Mouse (Mus musculus) E14TG2a.4 (cell line): ENCODE data around the gene Macrod1.

Source experiments
- H3K27me3 ChIP-seq: 2 replicates; pipeline ENCODE4 v1.6.1; 2014; ENCODE audit warnings: low read length, control low read depth; ENCODE audit not compliant: insufficient read depth
- H3K36me3 ChIP-seq: 2 replicates; pipeline ENCODE4 v1.6.1; 2014; ENCODE audit warnings: low read length, control low read depth; ENCODE audit not compliant: insufficient read depth
- H3K4me1 ChIP-seq: replicated peaks from 2 replicates; pipeline ENCODE4 v1.6.1; 2014; ENCODE audit warnings: low read depth, low read length, control low read depth
- H3K4me3 ChIP-seq: replicated peaks from 2 replicates; pipeline ENCODE4 v1.5.1; 2014; ENCODE audit warnings: mild to moderate bottlenecking, low read length
- H3K9me3 ChIP-seq: 2 replicates; pipeline ENCODE4 v1.6.1; 2014; ENCODE audit warnings: low read length, control low read depth
- CTCF ChIP-seq: conservative IDR thresholded peaks from 2 replicates; pipeline ENCODE4 v1.5.1; 2014; ENCODE audit warnings: low read length
- NANOG ChIP-seq: IDR thresholded peaks from 2 replicates; pipeline ENCODE4 v1.6.1; 2014; ENCODE audit warnings: borderline replicate concordance, low read length, mixed read lengths
- POU5F1 ChIP-seq: IDR thresholded peaks from 2 replicates; pipeline ENCODE4 v1.6.1; 2014; ENCODE audit warnings: low read length, borderline replicate concordance

Gene Macrod1

GRCm38 (mm10) chr19:7083035-7083794 is 26.6 kb downstream of the Macrod1 start:
- Histone ChIP-seq H3K4me3 (no peak overlapping the region), H3K27me3 (peaks cover 31% of the 10 kb centered on the region), H3K9me3 (no peaks in the 10 kb centered on the region), H3K4me1 (peaks cover 30% of the 10 kb centered on the region), H3K36me3 (no peaks in the 10 kb centered on the region)
- TF ChIP-seq POU5F1: no peak
- no peak for TF ChIP-seq CTCF
- TF ChIP-seq NANOG: no peak

- Histone ChIP-seq H3K4me1 (peaks cover 40% of the 10 kb centered on the region), H3K27me3 (peaks cover 40% of the 10 kb centered on the region), H3K4me3 (no peak overlapping the region), H3K9me3 (no peaks in the 10 kb centered on the region), H3K36me3 (no peaks in the 10 kb centered on the region)
- TF ChIP-seq POU5F1: no peak
Observed at GRCm38 (mm10) chr19:7084734-7085133, 28.1 kb downstream of the Macrod1 start.

- TF ChIP-seq CTCF: no peak
- no peak for TF ChIP-seq POU5F1
- Histone ChIP-seq H3K27me3 (peaks cover 54% of the 10 kb centered on the region), H3K9me3 (no peaks in the 10 kb centered on the region), H3K4me1 (peaks cover 46% of the 10 kb centered on the region), H3K4me3 (peak overlapping the region; percentile 62), H3K36me3 (no peaks in the 10 kb centered on the region)
Observed at GRCm38 (mm10) chr19:7088558-7088957, 31.9 kb downstream of the Macrod1 start.

DNA sequence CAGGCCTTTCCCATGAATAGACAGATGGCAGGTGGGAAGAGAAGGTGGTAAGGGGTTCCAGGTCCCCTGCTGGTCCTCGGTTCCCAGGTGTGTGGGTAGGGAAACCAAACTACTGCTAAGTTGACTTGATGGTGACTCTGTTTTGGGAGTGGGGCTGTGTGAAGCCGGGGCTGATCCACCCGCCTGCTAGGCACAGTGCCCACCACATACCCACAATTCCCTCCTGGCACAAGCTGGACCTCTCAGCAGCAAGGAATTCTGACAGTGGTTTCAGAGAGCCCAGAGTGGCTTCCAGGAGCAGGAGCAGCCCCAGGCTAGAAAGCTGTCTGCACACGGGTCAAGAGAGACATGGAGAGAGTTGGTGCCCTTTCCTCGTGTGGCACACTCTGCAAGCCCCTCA is 32.4 kb downstream of the Macrod1 start:
- Histone ChIP-seq H3K4me1 (peaks cover 48% of the 10 kb centered on the region), H3K4me3 (peak overlapping the region; percentile 62; the same call in 1 of the 2 replicates), H3K27me3 (peaks cover 51% of the 10 kb centered on the region), H3K9me3 (no peaks in the 10 kb centered on the region), H3K36me3 (no peaks in the 10 kb centered on the region)
- no peak for TF ChIP-seq CTCF
- no peak for TF ChIP-seq POU5F1
- no peak for TF ChIP-seq NANOG

DNA sequence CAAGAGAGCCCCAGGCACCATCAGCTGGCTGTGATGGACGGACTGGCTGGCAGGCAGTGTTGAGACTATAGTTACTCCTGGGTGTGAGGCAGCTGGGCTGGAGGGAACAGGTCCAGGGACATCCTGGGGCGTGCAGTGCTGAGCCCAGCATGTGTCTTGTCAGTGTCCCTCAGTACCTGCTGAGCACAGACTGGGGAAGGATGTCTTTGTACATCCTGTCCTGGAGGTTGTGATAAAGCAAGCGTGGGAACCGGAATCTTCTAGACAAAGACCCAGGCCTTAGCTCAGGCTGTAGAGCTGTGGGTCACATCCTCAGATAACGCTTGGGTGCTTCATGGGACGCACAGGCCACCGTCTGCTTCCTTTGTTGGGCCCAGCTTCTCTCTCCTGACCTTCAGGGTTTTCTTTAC is 33.2 kb downstream of the Macrod1 start:
- Histone ChIP-seq H3K4me3 (no peak overlapping the region), H3K36me3 (no peaks in the 10 kb centered on the region), H3K4me1 (peaks cover 51% of the 10 kb centered on the region), H3K27me3 (peaks cover 51% of the 10 kb centered on the region), H3K9me3 (no peaks in the 10 kb centered on the region)
- no peak for TF ChIP-seq CTCF
- no peak for TF ChIP-seq NANOG
- TF ChIP-seq POU5F1: no peak

DNA sequence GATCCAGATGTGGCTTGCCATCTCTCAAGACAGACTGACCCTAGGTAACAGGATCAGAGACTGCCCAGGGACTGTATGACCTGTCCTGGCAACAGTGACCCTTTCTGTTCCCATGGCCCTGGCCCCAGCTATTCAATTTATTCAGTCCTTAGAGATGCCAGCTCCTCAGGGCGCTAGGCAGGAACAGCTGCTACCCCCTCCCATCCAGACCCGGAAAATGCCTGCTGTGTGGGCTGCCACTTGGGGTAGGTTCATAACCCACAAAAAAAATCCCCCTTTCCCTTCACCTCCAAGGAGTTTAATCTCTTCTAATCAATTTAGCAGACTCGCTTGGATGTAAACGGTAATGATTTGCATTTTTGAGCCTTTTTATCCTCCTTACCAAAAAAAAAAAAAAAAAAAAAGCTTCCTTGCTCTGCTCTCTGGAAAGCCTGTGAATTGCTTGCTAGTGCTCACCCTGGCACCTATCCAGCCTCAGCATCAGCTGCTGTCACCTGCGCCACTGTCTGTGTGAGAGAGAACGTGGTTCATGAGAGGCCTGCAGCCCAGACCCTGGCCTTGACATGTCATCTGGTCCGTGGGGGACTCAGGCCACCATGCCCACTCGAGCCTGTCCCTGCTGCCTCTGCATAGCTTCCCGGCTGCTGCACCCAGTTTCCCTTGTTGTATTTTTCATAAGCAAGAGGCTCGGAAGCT is 33.9 kb downstream of the Macrod1 start:
- TF ChIP-seq CTCF: no peak
- no peaks in the 10 kb centered on the region for H3K36me3 ChIP-seq
- no peaks in the 10 kb centered on the region for H3K9me3 ChIP-seq
- H3K27me3 ChIP-seq: peaks cover 50% of the 10 kb centered on the region
- peaks cover 51% of the 10 kb centered on the region for H3K4me1 ChIP-seq
- H3K4me3 ChIP-seq: no peak overlapping the region

DNA sequence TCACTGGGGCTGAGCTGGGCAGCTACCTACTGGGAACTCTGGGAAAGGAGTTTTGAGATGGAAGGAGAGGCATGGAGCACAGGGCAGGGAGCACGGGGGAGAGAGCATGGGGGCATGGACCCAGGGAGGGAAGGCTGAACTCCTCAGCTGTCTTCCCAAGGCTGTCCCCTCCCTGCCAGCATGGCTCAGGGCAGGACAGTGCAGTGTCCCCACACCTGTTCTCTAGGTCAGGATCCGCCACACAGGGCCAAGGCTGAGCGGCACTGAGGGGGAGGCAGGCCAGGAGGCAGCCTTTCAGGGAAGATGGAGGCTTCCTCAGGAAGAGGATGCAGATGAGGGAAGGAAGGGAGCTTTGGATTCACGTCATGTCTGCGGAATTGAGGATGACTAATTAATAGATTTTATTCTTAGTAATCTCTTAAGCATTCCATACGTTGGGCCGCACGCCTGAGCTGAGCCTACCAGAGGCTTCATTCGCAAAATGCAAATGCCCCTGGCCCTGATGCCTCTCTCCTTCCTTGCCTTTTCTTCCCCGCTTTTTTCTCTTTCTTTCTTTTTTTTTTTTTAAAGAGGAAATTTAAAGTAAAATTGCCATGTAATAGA is 34.9 kb downstream of the Macrod1 start:
- no peak for TF ChIP-seq POU5F1
- Histone ChIP-seq H3K36me3 (no peaks in the 10 kb centered on the region), H3K9me3 (no peaks in the 10 kb centered on the region), H3K27me3 (peaks cover 49% of the 10 kb centered on the region), H3K4me1 (peaks cover 57% of the 10 kb centered on the region), H3K4me3 (no peak overlapping the region)

DNA sequence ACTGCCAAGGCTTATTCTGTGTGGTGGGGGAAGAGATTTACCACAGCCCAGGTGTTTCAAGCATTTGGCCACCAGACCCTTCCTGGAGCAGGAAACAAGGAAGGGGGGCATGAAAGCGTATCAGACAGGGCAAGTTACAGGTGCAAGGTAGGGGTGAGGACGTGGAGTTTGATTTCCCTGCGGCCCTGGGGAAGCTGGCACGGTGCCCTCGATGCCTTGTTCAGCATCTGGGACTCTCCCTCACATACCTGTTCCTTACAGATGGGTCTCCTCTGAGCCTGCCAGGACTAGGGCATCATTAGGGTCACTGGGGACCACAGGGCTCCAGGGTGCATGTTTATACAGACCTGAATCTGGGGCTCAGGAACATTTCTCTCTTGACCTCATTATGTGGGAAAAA is 36.1 kb downstream of the Macrod1 start:
- Histone ChIP-seq H3K9me3 (no peaks in the 10 kb centered on the region), H3K36me3 (no peaks in the 10 kb centered on the region), H3K4me3 (no peak overlapping the region), H3K4me1 (peaks cover 61% of the 10 kb centered on the region), H3K27me3 (peaks cover 55% of the 10 kb centered on the region)
- TF ChIP-seq POU5F1 (no peak), NANOG (no peak), CTCF (no peak)

- Histone ChIP-seq H3K4me3 (no peak overlapping the region), H3K4me1 (peaks cover 55% of the 10 kb centered on the region), H3K27me3 (peaks cover 20% of the 10 kb centered on the region), H3K36me3 (no peaks in the 10 kb centered on the region), H3K9me3 (no peaks in the 10 kb centered on the region)
- TF ChIP-seq POU5F1 (no peak), CTCF (no peak), NANOG (no peak)
Observed at GRCm38 (mm10) chr19:7099620-7100155, 43.1 kb downstream of the Macrod1 start.
